Mouse (Mus musculus) induced T-regulatory cell, adult 2 months (primary cell): ENCODE results near the gene Tesk2.
"Not testable (repeated sequence)": the region's sequence is repeated elsewhere in the genome, so short reads cannot be mapped to it uniquely, and the experiment has no call there.

Source experiments
- DNase-seq: peaks from one replicate; pipeline ENCODE4 v3.0.0-alpha.2; 2012; ENCODE audit warnings: low read depth

Gene Tesk2

DNA sequence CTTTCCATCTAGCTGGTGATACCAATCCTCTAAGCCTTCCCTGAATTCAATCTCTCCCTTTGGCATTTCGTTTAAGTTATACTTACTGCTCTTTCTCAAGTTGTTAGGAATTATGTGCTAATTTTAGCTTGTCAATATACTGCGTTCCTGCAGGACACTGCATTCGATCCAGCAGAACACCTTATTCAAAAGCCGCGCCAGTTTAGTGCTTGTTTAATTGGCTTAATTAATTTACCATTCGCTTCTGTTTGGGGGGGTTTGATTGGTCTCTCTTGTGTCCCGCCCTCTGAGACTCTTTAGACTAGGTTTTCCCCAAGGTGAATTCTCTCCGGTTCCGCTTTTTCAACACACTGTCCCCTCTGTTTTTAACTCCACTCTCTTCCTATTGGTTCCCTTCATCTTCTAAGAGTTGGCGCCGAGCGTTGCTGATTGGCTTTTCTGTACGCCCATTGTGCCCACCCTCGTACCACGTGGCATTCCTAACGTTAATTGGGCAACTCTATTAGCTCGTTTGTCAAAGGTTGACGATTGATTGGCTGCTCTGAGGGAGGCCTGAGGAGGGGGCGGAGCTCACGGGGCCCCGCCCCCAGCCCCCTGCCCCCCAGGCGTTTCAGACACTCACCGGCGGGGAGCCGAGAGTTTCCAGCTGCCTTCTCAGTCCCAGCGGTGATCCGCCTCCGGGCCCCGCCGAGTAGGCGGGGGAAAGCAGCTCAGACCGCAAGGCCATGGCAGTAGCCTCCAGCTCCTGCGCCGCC, at the start of gene Tesk2:
Gene Tesk2 (plus strand): TSS at position 606 of the 755 bp plus-strand sequence.
- peak; percentile 97 for DNase-seq

DNA sequence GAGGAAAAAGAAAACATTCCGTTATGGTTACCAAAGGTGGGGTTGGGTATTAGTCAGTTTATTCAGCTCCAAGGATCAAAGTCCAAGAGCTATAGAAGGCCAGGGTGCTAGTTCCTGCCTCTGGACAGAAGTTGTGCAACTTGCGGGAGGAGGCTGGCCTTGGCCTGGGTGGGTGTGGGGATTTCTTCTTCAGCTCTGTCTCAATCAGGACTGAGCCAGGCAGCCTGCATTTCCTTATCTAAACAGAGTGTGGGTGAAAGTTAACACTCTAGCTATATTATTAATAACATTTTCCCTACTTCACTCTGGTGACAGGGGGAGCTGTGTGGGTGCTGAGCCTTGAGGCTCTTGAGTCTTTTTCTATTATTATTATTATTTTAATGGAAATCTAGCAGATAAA, 48.0 kb upstream of the Tesk2 start:
- no peak for DNase-seq

DNA sequence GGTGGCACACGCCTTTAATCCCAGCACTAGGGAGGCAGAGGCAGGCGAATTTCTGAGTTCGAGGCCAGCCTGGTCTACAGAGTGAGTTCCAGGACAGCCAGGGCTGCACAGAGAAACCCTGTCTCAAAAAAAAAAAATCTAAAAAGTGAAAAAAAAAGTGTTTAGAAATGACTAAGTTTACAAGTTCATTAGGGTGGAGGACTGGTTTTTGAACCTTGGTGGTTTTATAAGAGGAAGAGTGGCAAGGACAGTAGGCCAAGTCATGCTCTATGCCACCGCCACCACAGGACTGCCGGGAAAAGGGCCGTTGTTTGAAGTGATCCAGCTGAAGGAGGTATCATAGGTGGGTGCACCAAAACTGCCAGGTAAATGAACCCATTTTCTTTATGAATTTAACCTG, 46.0 kb upstream of the Tesk2 start:
- DNase-seq: not testable (repeated sequence)

DNA sequence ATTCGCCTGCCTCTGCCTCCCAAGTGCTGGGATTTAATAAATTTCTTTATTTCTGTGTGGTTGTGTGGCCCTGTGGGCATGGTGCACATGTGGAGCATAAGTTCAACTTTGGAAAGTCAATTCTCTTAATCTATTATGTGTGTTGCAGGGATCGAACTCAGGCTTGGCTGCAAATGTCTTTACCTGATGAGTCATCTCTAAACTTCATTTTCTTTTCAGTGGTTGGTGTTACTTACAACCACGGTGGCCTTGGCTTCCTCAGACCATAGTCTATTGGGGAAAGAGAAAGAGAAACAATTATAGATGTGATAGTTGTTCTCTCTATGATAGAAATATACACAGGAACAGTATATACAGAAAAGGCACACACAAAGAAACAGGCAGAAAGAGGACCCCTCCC, 44.7 kb upstream of the Tesk2 start:
- DNase-seq: peak; percentile 66

DNA sequence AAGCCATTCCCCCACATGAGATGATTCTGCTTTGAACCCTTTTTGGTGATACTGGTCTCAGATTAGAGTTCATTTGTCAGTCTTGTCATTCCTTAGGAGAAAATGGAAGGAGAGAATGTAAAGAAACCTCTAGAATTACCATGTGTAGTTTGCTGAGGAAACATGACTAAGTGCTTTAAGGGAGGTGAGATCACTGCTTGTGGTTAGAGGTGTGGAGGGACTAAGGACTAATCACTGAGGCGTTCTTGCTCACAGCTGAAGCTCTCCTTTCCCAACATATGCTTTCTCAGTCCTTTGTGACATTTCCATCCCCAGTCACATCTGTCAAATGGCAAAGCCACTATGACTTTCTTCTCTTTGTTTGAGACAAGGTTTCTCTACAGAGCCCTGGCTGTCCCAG, 42.9 kb upstream of the Tesk2 start:
- no peak for DNase-seq

DNA sequence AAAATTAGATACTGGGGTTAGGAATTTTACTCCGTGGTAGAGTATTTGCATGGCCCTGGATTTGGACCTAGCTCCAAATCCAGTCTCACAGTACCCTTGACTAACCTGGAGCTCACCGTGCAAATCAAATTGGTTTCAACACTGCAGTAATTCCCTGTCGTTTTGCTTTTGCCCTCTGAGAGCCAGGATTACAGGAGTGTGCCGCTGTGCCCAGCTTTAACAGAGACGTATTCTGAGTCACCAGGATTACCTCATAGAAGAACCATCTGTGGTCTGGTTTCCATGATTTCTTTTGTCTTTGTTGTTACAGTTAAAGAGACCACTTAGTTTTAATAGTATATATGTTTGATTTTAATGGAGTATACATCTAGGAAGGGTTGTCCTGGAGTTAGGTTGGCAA, 41.6 kb upstream of the Tesk2 start:
- no peak for DNase-seq

DNA sequence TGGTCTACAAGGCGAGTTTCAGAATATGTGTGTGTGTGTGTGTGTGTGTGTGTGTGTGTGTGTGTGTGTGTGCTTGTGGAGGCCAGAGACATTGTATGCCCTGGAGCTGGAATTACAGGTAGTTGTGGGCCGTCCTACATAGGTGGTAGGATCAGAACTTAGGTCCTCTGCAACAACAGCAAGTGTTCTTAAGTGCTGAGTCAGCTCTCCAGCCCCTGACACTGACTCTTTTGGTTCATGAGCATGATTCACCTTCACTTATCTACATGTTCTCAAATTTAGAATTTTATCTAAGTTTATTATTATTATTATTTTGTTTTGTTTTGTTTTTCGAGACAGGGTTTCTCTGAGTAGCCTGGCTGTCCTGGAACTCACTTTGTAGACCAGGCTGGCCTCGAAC, 40.2 kb upstream of the Tesk2 start:
- DNase-seq: not testable (repeated sequence)

DNA sequence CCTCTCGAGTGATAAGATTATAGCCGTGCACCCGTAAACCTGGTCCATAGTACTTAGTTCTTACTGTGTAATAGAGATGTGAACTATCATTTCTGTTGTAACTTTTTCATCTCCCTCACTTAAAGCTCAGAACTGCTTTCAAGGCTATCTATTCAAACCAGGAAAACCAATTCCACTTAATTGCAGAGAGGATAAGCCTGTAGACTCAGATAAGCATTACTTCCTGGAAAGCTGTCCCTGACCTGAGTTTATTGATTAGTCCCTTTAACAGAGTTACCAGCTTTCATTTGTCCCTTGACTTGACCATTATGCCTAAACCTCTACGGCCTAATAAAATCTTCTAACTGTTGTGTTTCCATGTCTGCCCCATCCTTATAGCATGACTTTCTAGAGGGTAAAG, 36.8 kb upstream of the Tesk2 start:
- DNase-seq: no peak

DNA sequence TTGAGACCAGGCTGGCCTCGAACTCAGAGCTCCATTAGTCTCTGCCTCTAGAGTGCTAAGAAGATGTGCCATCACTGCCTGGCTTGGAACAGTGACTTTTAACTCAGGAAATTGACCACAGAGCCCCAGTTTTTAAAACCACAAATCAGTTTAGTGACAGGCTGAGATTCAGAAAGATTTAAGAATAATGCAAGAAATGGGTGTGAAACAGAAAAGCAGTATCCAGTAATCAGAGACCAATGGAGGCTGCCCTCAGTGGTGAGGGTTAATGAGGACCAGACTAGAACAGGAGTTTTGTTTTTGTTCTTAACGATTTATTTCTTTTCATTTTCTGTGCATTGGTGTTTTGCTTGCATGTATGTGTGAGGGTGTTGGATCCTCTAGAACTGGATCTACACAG, 36.1 kb upstream of the Tesk2 start:
- DNase-seq: peak; percentile 31

DNA sequence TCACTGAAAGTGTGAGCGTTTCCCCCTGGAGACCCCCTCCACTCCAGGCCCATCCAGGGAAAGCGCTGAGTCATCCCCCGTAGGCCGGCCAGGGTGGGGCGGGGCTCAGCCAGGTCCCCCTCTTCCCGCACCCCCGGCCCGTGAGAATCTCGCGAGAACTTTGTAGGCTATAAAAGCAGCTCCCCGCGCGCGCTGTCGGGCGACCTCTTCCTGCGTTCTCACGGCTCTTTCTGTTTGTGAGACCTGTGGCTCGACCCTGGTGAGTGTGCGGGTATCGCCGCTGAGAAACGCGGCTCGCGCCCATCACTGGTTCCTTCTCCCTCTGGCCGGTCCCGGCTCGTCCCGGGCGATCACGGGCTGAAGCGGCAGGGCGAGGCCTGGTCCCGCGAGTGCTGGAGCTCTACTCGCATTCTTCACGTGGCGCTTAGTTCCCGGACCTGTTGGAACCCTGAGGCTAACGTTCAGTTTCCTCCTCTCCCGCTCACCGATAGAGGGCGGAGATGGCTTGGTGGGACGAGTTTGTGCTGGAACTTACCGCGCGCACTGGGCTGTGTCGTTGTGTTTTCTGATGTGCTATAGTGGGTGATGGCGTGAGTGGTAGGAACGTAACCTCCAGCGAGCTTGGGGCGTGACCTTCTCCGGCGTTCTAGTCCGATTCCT, 35.2 kb upstream of the Tesk2 start, which contains the start of gene Prdx1:
Gene Prdx1 (plus strand): TSS at position 143 of the 660 bp plus-strand sequence.
- peak; percentile 96 for DNase-seq

DNA sequence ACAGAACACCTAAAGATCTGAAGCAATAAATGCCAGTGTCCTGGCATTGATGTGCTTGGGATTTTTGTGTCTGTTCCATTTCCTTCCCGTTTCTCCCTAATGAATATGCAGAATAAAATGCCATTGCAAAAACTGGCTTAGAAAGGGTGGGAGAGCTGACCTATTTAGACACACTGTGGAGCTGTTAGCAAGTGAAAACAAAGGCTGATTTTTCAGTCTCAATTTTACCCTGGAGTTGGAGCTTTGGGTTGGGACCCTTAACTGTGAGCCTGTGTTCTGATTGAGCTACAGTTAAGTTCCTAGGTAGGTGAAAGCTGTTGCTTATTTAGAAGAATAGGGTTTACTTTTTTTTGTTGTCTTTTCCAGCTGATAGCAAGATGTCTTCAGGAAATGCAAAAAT, 33.7 kb upstream of the Tesk2 start:
- DNase-seq: no peak

DNA sequence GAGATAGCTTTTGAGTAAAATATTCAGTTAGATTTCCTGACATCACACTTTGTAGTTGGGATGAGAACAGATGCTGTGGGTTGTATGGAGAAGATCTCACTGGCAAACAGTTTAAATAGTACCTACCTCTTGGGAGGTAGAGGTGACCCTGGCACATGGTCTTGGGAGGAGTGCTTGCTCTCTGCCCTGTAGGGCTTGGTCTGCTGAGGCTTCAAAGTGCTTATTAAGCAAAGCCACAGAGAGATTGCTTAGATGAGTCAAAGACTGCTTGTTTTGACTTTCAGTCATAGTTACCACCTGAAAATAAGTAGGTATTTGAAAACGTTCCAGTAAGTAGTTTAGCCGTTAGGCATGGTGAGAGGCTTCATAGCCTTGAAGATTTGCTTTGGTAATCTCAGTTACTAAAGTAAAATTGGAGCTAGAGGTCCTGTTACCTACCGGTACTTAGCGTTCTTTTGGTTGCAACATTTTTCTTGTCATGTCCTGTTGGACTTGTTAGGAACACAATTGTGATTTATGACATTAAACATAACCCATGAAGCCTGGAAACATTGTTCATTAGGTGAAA, 31.4 kb upstream of the Tesk2 start:
- DNase-seq: peak; percentile 49

DNA sequence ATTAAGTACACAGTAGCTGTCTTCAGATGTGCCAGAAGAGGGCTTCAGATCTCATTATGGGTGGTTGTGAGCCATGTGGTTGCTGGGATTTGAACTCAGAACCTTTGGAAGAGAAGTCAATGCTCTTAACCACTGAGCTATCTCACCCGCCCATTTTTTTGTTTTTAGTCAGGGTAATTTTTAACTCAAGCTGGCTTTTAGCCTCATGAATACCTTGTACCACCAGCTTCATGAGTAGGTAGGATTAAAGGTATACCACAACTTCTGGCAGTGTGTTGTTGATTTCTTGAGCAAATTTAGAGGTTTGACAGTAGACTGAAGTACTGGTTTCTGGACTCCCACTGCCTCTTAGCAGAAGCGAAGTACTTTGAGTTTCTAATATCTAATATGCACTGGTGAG, 28.6 kb upstream of the Tesk2 start:
- no peak for DNase-seq

DNA sequence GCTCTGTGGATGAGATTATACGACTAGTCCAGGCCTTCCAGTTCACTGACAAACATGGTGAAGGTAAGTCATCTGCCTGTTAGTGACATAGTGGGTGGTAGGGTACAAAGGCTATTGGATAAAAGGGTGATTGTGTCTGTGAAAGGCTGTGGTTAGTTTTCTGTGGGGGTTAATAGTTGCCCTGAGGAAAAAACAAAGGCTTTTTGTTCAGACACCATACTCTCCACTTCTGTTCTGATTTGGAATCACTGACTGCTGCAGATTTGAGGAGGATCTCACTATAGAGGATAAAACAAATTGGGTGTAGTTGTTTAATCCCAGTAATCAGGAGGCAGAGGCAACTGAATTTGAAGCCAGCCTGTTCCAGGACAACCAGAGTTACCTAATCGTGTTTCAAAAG, 27.0 kb upstream of the Tesk2 start:
- no peak for DNase-seq

DNA sequence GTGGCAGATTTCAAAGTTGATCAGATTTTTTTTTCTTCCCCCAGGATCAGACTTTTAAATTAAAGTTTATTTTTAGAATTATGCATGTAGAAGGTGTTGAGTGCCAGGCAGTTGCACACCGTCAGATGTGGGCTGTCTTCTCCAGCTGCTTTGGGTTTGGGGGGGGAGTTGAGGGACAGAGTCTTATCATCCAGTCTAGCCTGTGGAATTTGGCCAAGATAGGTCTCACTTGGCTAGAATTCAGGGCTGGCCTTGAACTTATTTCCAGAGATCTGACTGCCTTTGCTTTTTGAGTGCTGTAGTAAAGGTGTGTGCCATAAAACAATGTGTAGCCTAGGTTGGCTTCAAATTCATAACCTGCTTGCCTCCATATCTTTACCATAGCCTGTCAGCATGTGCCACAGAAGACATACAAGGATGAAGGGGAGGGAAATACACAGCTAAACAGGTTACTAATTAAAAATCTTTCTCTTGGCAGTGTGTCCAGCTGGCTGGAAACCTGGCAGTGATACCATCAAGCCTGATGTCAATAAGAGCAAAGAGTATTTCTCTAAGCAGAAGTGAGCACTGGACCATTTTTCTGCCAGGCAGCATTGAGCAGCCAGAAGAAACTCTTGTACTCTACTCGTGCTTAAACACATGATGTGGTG, 21.9 kb upstream of the Tesk2 start:
- DNase-seq: no peak

DNA sequence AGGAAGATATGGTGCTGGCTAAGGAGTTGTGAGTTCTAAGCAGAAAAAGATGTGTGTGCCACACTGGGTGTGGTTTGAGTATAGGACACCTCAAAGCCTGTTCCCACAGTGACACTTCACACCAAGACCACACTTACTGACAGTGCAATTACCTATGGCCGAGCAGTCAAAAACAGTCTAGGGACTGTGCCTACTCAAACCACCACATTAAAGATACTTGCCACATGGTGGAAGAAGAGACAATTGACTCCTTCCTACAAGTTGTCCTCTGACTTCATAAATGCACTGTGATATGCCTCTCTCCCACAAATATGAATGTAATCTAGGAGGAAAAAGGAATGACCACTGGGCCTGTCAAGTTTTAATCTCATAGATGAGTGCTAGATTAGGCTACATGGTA, 19.8 kb upstream of the Tesk2 start:
- DNase-seq: no peak

DNA sequence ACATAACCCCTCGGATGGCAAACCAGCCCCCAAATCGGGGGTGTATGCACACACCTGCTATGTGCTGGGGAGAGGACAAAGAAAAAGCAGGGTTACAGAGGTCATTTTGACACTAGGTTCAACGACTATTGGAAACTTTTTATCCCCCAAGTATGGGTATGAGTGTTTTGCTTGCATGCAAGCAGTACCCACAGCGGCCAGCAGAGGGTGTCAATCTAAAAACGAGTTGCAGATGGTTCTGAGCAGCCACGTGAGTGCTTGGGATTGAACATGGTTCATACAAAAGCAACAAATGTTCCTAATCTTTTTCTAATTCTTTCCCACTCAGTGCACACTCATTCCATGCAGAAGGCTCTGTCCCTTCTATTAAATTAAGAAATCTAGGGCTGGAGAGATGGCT, 16.9 kb upstream of the Tesk2 start:
- peak; percentile 89 for DNase-seq

DNA sequence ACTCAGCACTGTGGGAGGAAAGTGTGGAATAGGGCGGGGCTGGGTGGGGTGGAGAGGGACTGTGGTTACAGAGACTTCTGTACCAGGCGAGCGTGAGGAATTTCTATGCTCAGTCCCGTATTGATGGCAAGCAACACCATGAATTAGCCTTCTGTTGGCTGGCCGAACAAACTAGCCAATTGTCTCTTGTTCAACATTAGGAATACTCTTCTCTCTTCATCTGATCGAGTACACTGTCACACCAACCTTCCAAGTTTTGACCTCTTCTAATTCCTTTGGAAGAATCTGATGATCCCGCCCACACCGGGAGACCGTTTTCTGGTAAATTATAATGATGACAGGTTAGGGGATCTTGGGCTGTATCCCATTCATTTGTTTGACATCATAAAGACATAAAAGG, 13.1 kb upstream of the Tesk2 start:
- no peak for DNase-seq

DNA sequence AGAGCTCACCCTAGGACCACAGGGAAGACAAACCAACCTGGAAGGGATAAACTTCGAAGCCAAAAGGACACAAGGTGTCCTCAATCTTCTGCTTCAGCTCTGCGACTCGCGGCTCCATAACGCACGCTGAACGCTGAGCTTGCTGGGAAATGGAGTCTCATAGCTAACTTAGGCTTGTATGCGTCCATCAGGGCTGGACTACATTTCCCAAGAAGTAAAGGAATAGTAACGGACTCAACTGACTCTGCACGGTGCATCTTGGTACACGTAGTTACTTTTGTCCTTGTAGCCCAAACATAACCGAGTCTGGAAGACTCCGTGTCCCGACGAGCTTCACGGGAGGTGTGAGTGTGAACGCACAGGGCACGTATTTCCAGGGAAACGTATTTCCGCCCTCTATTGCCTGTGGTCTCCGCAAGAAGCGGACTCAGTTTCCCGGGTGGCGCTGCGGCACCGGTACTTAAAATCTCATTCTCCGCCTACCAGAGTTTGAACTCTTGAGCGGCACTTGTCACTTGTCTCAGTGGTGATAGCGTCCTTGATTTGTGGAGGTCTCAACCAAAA, 12.5 kb upstream of the Tesk2 start, which contains the start of the genes Mmachc and Ccdc163:
Gene Mmachc (minus strand): TSS at position 206 of the 564 bp plus-strand sequence.
Gene Ccdc163 (plus strand): TSS at position 309 of the 564 bp plus-strand sequence.
- DNase-seq: peak; percentile 94

DNA sequence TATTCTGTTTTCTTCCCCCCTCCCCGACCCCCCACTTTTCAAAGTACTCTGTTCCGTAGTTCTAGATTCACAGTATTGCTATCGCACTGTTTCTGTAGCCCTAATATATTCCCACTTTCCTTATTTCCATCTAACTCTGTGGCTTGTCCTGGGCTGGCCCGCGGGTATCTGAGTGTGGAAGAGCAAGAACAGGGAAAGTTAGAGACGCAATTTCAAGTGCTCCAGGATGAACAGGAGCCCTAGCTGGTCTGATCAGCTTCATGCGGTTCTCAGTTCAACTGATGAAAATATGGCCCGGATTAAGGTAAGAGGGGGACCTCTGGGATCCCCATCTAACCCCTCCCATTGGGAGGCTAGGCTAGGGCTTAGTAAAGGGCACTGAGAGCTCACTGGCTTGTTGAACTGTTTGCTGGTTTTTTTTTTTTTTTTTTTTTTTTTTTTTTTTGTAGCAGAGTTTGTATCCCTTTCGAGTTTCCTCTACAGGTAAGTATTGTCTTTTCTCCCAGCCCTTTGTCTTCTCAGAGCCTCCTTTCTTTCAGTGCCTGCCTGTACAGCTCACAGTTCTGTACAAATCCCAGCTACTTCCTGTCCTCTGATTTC, 11.9 kb upstream of the Tesk2 start:
- peak; percentile 23 for DNase-seq

DNA sequence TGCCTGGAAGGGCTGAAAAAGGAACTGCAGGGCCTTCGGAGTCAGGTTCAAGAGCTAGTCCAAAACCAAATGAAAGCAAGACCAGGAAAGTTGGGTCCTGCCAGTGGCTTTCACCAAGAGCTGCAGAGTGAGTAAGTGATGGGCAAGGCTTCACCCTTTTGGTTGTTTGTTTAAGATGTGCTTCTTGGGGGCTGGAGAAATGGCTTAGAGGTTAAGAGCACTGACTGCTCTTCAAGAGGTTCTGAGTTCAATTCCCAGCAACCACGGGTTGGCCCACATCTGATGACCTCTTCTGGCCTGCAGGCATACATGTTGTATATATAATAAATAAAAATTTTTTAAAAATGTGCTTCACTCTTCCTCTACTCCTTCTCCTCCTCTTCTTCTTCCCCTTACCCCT, 10.6 kb upstream of the Tesk2 start:
- DNase-seq: no peak

DNA sequence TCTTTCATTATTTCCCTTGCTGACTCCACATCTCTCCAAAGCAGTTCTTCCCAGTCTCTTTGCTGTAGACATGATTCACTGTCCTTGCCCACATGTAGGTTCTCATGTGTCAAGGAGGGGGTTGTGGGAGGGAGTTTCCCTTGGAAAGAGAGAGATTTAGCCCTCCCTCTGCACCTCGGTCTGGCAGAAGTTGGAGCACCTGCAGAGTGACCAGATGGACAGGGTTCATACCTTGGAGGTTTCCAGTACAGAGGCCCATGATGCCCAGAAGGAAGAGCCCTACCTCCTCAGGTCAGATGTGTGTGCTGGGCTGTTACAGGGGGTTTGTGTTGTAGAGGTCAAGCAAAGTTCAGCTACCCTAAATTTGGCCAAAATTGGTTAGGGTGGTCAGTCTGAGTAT, 8.2 kb upstream of the Tesk2 start:
- DNase-seq: no peak
